Mouse (Mus musculus) monocyte, adult 5-6 weeks (primary cell): Measurements from ENCODE around the gene Ramp2. TPM values are rescaled to one million over a fixed set of nuclear protein-coding genes. Genes with fewer than 3 reads are reported as not detected.

ENCODE experiments used
- ATAC-seq: fragments of 153-309, 156-312 bp; replicated peaks from 2 replicates; pipeline ENCODE4 v1.8.0; 2017; ENCODE audit warnings: mild to moderate bottlenecking; ENCODE audit not compliant: low TSS enrichment, insufficient number of reproducible peaks, severe bottlenecking, poor library complexity, low FRiP score
- total RNA-seq: library from RNA; stranded (forward); fragments of 200-1000, 200-491, 200-594 nt; gene quantifications from 3 replicates; pipeline ENCODE4 v1.2.3, GENCODE M21; 2017

Ramp2 gene
- total RNA-seq, 1 experiment from 2014 or later = not detected

DNA sequence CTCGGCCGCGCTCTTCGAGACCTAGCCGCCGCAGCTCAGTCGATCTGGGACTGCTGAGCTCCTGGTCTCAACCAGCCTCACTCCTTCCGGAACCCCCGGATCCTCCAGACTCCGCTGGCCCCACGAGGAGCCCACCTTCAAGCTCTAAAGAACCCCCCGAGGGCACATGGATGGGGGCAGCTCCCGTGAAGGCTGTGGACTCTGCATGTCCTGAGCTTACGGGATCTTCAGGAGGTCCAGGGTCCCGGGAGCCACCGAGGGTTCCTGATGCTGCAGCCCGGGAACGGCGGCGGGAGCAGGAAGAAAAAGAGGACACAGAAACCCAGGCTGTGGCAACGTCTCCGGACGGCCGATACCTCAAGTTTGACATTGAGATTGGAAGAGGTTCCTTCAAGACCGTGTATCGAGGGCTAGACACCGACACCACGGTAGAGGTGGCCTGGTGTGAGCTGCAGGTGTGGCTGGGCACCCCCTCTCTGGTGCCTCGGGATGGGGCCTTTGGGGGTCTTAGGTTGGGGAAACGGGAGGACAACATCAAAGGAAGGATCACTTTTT, 15.1 kb downstream of the Ramp2 start:
- no peak for ATAC-seq

DNA sequence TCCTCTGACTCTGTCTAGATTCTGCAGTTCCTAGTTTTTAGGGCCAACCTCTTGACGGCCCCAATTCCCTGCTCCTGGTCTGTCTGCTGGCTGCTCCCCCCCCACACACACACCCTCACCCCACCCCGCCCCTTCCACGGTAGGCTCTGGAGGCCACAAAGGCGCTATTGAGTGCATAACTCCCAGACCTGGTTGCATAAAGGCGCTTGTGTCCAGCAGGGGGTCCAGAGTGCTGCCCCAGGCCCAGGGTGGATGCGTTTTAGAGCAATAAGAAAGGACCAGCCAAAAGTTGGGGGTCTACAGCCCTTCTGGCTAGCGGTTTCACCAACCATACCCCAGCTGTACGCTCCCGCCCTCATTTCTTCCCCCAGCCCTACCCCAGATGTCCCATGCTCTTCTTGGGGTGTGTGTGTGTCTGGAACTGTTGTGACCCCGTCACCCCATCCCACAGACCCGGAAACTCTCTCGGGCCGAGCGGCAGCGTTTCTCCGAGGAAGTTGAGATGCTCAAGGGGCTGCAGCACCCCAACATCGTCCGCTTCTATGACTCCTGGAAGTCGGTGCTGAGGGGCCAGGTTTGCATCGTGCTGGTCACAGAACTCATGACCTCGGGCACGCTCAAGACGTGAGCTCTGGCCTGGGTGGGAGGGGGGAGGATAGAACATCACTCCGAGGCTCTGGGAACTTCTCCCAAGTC, 16.6 kb downstream of the Ramp2 start:
- no peak for ATAC-seq

DNA sequence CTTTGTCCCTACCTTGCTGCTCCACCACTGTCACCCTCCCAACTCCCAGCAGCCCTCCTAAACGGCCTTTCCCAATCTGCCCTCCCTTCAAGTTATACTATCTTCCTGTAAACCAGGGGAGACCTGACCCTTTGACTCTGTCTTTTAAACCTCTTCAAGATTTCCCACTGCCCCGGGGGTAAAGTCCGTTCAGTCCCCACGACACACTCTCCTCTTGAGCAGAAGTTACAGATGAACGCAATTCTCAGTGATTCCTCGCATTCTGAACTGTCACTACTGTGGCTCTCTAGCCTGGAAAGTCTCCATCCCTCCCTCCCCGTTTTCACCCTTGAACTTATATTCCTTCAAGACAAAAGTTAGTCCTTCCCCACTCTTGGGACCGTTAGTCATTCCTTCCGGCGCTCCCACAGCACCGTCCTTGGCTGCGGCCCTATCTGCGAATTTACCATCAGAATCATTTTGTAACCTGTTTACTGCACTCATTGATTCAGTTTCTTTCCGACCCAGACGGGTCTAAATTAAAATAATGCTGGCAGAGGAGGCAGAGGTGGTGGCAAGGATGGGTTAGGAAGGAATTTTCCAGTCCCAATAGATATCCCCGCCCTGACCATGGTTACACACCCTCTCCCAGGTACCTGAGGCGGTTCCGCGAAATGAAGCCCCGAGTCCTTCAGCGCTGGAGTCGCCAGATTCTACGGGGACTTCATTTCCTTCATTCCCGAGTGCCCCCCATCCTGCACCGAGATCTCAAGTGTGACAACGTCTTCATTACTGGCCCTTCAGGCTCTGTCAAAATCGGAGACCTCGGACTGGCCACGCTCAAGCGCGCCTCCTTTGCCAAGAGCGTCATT, 17.5 kb downstream of the Ramp2 start:
- ATAC-seq = no peak

DNA sequence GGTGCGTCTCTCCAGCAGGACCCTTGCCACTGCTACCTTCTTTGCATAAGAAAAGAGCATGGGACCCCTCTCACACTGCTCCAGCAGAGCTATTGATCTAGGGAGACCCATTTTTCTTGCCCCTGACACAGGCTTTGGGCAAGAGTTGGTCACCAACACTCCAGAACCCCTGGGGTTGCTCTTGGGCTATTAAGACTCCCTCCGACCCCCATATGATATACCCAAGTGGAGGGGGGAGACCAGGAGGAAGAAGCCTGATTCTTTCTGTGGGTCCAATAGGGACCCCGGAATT, 18.1 kb downstream of the Ramp2 start:
- no peak for ATAC-seq

DNA sequence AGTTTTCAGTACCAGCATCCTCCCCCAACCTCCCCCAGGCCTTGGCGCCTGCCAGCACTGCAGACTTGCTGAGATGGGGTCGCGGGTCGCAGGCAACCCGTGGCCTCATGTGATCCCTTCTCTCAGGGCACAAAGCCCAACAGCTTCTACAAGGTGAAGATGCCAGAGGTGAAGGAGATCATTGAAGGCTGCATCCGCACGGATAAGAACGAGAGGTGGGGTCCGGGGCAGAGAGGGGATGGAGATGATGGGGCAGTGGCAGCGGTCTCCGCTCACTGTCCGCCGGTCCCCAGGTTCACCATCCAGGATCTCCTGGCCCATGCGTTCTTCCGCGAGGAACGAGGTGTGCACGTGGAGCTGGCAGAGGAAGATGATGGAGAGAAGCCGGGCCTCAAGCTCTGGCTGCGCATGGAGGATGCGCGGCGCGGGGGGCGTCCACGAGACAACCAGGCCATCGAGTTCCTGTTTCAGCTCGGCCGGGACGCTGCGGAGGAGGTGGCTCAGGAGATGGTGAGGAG, 19.2 kb downstream of the Ramp2 start:
- no peak for ATAC-seq

DNA sequence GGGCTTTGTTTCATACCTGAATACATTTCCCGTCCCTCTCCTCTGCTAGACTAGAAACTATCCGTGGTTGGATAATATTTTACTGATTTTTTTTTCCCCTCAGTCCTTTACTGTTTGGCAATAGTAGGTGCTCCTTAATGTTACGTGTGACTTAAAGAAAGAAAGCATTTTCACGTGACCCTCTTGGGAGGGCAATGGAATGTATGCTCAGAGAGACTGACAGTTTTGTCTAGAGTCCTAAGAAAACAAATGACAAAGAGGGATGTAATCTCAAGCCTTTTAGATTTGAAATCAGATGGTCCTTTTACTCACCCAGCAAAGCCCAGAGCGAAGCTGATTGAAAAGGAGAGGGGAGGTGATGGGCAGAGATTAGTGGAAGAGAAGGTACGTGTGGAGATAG, 20.1 kb downstream of the Ramp2 start:
- ATAC-seq = no peak

DNA sequence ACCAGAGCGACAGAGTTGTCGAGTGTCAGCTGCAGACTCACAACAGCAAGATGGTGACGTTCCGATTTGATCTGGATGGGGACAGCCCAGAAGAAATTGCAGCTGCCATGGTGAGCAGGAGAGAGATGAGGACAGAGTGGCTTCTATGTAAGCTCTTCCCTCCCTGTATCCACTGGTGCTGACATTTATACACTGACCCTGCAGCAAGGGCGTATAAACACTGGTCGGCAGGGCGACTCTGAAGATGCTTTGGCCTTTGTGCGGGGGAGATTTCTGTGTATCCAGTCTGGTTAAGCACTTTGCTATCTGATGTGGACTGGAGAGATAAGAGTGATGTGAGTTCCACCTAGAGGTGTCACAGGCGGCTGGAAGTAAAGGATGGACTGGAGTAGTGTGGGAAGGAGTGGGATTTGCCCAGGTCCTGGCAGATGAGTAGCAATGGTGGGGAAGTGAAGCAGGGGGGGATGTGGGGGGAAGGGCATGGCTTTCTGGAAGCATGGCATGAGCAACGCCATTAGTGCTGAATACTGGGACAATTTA, 23.8 kb downstream of the Ramp2 start:
- ATAC-seq = no peak

DNA sequence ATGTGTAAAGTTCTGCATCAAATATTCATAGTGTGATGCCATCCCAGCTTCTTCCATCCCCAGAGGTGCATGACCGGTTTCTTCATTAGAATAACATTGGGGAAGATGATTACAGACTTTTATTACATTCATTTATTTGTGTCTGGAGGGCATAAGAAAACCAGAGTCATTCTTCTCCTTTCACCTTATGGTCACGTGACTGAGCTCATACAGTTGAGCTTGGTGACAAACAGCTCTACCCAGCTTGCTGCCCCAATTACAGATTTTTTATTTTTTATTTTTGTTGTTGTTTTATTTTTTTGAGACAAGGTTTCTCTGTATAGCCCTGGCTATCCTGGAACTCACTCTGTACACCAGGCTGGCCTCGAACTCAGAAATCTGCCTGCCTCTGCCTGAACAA, 26.6 kb downstream of the Ramp2 start:
- ATAC-seq = no peak

DNA sequence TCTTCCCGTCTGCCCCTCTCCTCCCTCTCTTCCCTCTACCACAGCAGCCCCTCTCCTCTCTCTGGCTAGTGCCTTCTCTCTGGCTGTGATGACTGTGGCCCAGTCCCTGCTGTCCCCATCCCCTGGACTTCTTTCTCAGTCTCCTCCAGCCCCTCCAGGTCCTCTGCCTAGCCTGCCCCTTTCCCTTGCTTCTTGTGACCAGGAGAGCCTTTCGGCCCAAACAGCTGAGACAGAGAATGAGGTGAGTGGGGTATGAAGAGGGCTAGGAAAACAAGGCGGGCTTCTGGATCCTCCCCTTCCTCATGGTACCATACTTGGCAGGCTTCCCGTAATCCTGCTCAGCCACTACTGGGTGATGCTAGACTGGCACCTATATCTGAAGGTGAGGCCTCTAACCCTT, 29.5 kb downstream of the Ramp2 start:
- no peak for ATAC-seq

DNA sequence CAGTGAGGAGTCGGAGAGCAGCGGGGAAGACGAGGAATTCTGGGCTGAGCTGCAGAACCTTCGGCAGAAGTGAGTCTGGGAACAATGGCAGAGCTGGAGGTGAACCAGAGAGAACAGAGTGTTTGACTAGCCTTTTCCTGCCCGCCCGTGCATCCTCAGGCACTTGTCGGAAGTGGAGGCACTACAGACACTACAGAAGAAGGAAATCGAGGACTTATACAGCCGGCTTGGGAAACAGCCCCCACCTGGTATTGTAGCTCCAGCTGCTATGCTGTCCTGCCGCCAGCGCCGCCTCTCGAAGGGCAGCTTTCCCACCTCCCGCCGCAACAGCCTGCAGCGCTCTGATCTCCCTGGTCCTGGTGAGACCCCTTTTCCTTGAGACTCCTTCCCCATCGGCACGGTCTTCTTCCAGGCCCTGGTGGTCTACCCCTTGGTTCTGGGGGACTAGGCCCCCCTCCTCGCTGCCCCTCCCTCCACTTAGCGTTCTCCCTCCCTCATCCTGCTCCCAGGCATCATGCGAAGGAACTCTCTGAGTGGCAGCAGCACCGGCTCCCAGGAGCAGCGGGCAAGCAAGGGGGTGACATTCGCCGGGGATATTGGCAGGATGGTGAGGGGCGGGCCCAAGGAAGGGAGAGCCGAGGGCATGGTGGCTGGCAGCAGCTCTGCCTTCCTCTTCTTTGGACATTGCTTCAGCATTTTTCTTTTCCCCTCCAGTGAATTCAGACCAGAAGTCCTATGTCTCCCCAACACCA, 30.7 kb downstream of the Ramp2 start:
- no peak for ATAC-seq

DNA sequence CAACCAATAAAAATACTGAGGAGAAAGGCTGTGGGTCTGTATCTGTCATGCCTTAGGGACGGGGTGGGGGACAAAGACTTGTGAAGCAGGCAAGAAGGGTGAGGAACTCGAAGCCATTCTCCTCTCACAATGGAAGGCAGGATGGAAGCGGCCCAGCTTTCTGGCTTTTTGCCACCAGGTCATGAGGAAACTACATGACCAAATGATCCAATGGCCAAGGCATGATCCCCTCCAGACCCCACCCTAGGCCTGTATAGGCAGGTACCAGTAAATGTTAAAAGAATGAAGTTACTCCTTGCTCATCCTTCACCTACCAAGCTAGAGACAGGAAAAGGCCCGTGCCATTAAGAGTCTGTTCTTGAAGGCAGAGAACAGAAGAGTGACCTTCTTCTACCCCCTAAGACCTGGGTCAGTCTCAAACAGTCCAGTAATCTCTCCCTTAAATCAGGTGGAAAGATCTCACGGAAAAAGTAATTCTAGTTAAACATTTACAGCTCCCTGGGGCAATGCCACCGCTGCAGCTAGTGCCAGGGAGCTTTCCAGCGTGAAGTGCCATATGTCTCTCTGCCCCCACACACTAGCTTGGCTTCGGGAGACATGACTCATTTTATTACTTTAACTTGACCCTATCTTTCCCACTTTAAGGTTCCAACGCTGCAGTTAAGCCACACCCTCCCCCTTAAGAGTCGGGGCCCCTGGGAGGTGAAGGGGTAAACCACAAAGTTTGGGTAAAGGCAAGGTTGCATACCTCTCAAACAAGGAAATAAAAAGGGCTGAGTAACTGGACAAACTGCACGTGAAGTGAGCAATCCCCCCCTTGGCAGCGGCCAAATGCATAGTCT, 31.8 kb downstream of the Ramp2 start:
- no peak for ATAC-seq

DNA sequence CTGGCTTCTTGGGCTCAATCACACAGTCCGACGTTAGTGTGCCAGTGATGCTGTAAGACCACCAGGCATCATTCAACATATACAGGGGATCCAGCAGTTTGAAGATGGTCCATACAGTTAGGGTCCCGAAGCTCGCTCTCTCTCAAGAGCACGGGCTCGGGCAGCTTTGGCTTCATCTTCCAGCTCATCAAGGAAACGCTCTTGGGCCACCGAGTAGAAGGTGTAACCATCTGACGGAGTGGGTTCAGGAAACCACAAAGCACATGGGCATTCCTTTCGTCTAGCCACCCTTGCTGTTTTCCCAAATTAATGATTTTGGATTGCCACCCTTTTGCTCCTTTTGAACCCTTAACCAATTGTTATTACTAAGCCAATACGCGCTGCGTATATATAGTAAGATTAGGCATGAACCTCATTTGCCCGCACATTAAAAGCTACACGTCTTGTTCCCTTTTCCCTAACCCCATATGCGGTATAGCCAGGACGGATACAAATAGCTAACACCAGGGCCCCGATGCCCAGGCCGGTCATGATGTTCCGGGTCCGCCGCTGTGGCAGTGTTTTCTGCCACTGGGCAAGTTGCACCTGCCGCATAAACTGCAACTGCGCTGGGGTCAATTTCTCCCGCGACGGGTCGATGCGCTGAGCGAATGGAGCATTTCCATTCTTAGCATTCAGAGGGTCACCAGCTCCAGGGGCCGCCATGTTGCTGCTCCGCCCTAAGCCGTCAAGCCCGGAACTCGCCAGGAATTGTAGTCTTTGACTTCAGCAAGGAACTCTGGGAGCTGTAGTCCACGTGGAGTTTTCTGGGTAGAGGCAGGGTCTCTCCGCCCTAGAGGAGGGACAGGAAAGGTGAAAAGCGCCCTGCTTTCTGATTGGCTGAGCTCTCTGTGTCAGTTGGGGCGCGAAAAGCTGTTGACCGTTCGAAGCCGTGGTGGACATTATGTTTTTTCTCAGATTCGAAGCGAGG, 32.7 kb downstream of the Ramp2 start, which contains the start of the genes Cntd1 and Coa3:
Gene Cntd1 (plus strand): TSS at position 790 of the 970 bp plus-strand sequence.
Gene Coa3 (minus strand): TSS at position 892 of the 970 bp plus-strand sequence.
- ATAC-seq = peak; percentile 94

DNA sequence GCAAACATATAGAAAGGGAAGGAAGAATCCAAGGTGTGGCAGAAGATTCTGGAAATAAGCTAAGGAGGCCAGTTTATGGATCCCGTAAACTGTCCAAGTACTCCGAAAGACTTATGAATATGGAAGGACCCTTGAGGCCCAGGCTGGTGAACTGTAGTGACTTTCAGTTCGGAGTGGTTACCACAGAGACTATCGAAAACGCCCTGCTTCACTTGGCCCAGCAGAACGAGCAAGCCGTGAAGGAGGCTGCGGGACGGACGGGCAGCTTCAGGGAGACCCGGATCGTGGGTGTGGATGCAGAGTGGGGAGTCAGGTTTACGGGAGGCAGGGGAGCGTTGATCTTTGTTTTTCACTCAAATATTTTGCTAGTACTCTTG, 33.4 kb downstream of the Ramp2 start:
- no peak for ATAC-seq

DNA sequence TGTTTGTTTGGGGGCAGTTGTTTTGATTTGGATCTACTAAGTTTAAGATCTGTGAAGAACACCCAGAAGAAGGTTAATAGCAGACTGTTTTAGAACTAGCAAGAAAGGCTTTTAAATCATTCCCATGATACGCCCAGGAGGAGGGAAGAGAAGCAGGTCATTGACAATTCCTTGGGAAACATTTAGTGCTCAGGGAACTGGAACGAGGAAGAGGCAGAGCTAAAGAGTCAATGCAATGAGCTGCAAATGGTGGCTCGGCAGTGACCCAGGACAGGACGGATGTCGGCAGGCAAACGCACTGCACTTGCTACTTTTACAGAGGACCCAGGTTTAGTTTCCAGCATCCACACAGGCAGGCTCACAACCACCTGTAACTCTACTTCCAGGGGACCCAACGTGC, 35.0 kb downstream of the Ramp2 start:
- ATAC-seq = no peak

DNA sequence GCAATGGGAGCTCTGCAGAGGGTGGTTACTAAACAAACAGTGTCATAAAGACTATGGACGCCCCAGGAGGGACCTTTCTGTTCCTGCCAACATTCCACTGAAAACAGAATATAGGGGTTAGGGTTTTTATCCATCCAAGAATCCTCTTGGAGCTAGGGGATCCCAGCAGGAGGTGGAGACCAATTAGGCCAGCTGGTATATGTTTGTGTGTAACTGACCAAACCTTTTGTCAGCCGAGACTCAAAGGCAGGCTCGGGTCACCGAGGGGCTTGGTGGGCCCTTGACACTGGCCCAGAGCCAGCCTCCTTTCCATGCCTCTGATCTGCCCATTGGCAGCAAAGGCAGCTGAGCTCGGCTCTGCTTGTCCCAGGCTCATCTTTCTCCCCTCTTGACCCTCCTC, 37.1 kb downstream of the Ramp2 start:
- ATAC-seq = no peak

DNA sequence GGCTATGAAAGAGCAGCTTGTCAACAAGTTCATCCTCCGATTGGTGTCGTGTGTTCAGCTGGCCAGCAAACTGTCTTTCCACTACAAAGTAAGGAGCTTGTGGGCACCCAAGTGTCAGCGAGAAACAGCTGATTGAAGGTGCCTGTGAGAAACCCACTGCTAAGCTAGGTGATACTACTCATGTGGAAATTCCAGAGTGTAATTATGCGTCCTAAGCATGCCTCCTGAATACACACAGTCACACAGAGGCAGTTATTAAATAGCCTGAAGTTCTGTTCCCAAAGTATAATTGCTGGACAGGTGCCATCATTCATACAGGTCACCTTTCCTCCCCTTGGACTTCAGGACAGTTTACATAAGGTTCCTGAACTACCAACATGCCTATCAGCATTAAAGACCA, 38.0 kb downstream of the Ramp2 start:
- no peak for ATAC-seq

DNA sequence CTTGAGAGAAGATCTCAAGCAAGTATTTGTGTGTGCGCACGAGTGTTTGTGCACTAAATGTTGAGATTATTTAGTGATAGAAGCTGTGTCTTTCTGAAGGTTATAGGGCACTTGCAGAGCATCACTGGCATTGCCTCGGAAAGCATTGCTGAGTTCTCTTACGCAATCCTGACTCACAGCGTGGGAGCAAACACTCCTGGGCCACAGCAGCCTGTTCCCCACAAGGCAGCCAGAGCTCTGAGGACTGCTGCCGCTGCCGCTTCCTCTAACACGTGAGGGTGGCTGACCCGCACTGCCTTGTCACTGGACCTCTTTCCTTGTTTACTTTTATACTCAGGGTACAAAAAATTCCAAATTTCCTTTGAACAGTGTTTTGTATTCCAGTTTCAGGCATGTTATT, 41.5 kb downstream of the Ramp2 start:
- peak; percentile 43; the same call in 1 of the 2 replicates for ATAC-seq
